Mouse (Mus musculus): ENCODE measurements around the gene Safb2.

- TF ChIP-seq CTCF (IDR thresholded peaks at IDR 0.05; ENCODE audit: extremely low read depth, insufficient read length, insufficient replicate concordance, low read depth, low read length), result no peak
- TF ChIP-seq POLR2A (IDR thresholded peaks at IDR 0.05; ENCODE audit: low read depth, low read length), result no peak
These were observed 70.1 kb downstream of the Safb2 start for GRCm38 (mm10) chr17:56514330-56514729.
